Mouse (Mus musculus) bone marrow, adult 2 months (tissue): ENCODE results near the gene Tsen54.

Experiments
- CTCF ChIP-seq: fragments of 200-500 bp; IDR thresholded peaks from 2 replicates; pipeline ENCODE4 v1.5.1; 2011; ENCODE audit warnings: low read length, control low read depth; ENCODE audit not compliant: control insufficient read depth, insufficient read depth
- POLR2A ChIP-seq: fragments of 200-500 bp; IDR thresholded peaks from 2 replicates; pipeline ENCODE4 v1.6.1; 2011; ENCODE audit warnings: low read depth, mild to moderate bottlenecking, control low read depth, low read length, borderline replicate concordance; ENCODE audit not compliant: control insufficient read depth

- TF ChIP-seq CTCF (no peak), POLR2A (no peak; the same call in 1 of the 2 replicates)
Measured at GRCm38 (mm10) chr11:115805005-115805404, 9.5 kb upstream of the Tsen54 start.
